Mouse (Mus musculus) kidney, adult 8-10 months (tissue): ENCODE measurements around the gene Arhgef7.

ENCODE experiments used
- DNase-seq, 2 experiments: peaks; one replicate each; pipeline ENCODE4 v3.0.0; 2022

Arhgef7 gene

GRCm38 (mm10) chr8:11727273-11727650 lies 259 bp upstream of the Arhgef7 start:
- no peak for DNase-seq

GRCm38 (mm10) chr8:11728482-11729295 lies 1.2 kb downstream of the Arhgef7 start:
- DNase-seq, result peak; percentile 71 to 77

GRCm38 (mm10) chr8:11730271-11730940 lies 2.9 kb downstream of the Arhgef7 start:
- DNase-seq, result peak; percentile 63 to 67

DNA sequence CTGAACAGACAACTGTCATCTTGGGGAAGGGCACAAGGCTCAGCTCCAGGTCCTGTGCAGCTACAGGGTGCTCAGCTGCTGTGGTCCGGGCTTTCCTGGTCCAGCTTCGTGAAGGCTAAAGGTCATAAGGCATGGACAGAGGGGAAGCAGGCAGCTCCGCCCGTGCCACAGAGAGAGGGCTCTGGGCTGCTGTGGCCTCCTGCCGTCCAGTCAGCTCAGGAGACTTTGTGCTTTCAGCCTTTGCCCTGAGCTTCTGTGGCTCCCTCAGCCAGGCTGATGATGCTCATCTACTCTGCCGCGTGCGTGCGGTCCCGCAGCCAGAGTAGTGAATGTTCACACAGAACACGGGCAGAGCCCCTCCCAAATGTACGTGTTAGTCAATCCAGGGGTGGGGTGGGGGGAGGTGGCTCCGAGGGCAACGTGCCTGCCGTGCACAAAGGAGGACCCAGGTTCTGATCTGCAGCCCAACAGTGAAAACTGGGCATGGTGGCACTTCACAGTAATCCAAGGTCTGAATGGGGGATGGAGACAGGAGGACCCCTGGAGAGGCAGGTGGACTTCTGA lies 8.2 kb downstream of the Arhgef7 start:
- DNase-seq, result peak; percentile 59 to 73

DNA sequence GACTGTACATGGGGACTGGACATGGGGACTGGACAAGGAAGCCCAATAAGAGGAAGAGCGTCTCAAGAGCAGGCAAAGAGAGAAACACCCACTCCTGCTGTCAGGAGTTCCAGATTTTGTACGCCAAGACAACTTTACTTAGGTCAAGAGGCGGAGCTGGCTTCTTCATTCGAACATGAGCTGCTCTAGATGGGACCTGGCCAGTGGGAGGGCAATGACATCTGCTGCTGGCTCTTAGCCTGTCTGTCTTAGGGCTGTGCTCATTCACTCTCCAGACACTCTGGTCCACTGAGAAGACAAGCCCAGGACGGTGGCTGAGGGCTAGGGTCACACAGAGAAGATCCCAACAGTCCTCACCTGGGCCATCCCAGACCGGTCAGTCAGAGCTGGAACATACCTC lies 9.6 kb downstream of the Arhgef7 start:
- DNase-seq, result peak in 1 of 2 experiments; percentile 28

- no peak for DNase-seq
Observed at GRCm38 (mm10) chr8:11739082-11739481, 11.6 kb downstream of the Arhgef7 start.

DNA sequence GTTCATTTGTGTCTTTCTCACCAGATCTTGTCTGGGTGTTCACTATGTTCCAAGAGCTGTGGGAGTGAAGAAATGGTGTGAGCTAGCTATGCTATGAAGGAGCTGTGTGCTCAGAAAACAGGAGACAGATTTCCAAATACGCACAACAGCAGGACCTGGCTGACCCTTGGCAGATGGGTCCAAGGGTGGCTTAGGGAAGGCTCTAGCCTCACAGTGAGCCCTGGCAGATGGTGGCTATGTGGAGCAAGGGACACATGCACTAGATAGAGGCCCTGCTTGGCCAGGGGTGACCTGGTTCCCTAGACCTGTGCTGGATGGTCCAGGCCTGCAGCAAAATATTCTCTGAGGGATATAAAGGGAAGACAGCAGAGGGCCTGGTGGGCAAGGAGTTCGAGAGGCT lies 13.3 kb downstream of the Arhgef7 start:
- DNase-seq, result peak in 1 of 2 experiments; percentile 33

- DNase-seq, result no peak
Observed at GRCm38 (mm10) chr8:11743580-11743979, 16.1 kb downstream of the Arhgef7 start.

- DNase-seq, result peak; percentile 36 to 67
Observed at GRCm38 (mm10) chr8:11746850-11747600, 19.5 kb downstream of the Arhgef7 start.

- DNase-seq, result no peak
Observed at GRCm38 (mm10) chr8:11749472-11749871, 22.0 kb downstream of the Arhgef7 start.

GRCm38 (mm10) chr8:11752338-11752737 lies 24.8 kb downstream of the Arhgef7 start:
- DNase-seq, result no peak

DNA sequence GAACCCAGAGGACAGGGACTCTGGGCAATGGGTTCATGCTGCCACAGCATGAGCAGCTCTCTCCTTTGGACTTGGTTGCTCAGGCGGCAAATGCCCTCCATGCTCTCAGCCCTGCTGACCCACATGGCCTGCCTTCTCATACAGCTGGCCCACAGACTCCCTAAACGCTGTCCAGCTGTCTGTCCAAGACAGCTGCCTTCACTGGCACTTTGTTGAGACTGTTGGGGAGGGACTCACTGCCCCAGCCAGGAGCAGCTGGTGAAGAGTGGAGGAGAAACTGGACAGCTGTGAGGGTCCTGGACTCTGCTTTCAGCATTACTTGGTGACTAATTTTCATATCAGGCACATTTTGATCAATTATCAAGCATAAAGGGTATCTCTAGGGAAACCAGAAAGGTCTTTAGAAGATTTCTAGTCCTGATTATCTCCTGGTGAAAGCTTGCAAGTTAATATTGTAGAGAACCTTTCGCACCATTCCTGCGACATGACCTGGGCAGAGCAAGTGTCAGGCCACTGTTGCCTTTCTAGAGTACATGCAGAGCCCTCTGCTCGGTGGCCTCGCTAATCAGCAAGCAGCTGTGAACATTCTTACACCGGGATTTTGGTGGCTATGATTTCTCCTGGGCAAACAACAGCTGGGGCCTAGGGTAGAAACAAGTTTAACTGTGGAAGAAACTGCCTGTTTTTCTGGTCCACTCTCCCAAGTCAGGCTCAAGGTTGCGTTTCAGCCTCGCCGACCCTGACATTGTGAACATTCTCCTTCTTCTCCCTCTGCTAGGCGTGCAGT lies 25.8 kb downstream of the Arhgef7 start:
- DNase-seq, result no peak

DNA sequence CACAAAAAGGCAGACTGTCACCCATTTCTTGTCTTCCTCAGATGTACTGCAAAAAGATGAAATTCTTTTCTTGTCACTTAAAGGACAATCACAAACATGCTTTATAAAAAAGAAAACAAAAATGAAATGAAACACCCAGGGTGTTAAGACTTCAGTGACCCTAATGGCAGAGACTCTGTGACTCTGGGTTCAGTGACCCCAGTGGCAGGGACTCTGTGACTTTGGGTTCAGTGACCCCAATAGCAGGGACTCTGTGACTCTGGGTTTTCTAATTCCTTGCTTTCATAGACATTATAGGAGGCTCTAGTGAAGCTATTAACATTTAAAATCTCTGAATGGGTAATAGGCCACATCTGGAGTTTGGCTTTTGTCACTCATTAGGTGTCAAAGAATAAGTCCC lies 27.2 kb downstream of the Arhgef7 start:
- no peak for DNase-seq

- peak; percentile 69 to 84 for DNase-seq
Observed at GRCm38 (mm10) chr8:11755873-11756272, 28.4 kb downstream of the Arhgef7 start.

- DNase-seq, result peak; percentile 81 to 89
Observed at GRCm38 (mm10) chr8:11757568-11758481, 30.3 kb downstream of the Arhgef7 start.

- peak in 1 of 2 experiments; percentile 21 for DNase-seq
Observed at GRCm38 (mm10) chr8:11758482-11759281, 31.2 kb downstream of the Arhgef7 start.

DNA sequence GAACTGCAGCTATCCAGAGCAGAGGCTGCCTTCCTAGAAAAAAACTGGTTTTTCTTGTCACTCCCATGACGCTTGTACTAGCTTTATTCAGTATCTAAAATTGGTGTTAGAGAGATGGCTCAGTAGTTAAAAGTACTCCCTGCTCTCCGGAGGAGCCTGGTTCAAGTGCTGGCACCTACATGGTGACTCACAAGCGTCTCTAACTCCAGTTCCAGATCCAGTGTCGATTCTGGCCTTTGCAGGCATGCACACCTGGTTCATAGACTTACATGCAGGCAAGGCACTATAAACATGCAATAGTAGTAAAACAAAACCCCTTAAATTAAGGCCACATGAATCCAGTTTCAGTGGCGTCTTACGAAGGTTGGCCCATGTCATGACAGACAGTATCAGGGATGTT lies 34.0 kb downstream of the Arhgef7 start:
- no peak for DNase-seq

GRCm38 (mm10) chr8:11762048-11762447 lies 34.5 kb downstream of the Arhgef7 start:
- no peak for DNase-seq

DNA sequence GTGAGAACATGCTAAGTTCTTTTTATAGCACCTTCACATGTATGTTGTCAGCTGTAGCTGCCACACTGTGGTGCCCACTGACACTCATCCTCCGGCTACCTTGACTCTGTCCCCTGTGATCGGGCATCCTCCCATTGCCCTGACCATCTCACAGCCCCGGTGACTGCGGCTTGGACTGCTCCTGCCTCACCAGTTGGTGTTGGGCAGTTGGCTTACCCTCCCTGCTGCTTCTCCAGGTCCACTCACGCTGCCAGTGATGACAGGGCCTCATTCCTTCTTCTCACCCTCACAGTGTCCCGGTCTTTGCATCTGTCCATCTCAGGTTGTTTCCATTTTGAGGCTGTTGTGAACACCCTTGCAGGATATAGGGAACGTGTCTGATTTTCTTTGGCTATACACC lies 35.3 kb downstream of the Arhgef7 start:
- no peak for DNase-seq

- DNase-seq, result no peak
Observed at GRCm38 (mm10) chr8:11767213-11767840, 39.8 kb downstream of the Arhgef7 start.
